Mouse (Mus musculus) T-helper 17 cell (primary cell): ENCODE results near the gene Fam227b.

Experiments used
- in situ Hi-C, 2 experiments: fragments of 300-600 bp; cut with MboI, MseI; formaldehyde crosslinking; loops; 1 replicate in 1 of 2; 2 replicates in 1 of 2; pipeline ENCODE4 v1.15.1; 2025; ENCODE audit warnings: high pct_unique_total_duplicates in 2 of 2

The Fam227b gene

GRCm38 (mm10) chr2:126006742-126007141 lies 145.1 kb downstream of the Fam227b start:
- in situ Hi-C loops = no loop called here

GRCm38 (mm10) chr2:126006088-126006487 lies 145.7 kb downstream of the Fam227b start:
- in situ Hi-C loops = no loop called here

- in situ Hi-C loops = no loop called here
Observed at GRCm38 (mm10) chr2:126002291-126002690, 149.5 kb downstream of the Fam227b start.

GRCm38 (mm10) chr2:125975808-125976345 lies 175.9 kb downstream of the Fam227b start:
- in situ Hi-C loops = no loop called here

- in situ Hi-C loops = no loop called here
Observed at GRCm38 (mm10) chr2:125975206-125975605, 176.6 kb downstream of the Fam227b start.

GRCm38 (mm10) chr2:125973207-125973606 lies 178.6 kb downstream of the Fam227b start:
- in situ Hi-C loops = no loop called here

DNA sequence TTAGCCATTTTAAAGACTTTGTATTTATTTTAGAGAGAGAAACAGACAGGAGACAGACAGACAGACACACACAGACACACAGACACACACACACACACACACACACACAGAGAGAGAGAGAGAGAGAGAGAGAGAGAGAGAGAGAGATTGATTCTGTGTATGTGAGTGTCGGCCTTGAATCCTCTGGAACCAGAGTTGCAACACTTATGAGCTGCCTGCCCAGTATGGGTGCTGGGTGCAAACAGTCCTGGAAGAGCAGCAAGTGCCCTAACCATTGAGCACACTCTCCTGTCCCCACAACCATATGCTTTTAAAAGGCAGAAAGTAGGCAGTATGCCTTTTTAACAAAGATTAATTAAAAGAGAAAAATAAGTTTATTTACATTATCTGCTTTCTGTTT lies 183.0 kb downstream of the Fam227b start:
- in situ Hi-C loops = no loop called here

DNA sequence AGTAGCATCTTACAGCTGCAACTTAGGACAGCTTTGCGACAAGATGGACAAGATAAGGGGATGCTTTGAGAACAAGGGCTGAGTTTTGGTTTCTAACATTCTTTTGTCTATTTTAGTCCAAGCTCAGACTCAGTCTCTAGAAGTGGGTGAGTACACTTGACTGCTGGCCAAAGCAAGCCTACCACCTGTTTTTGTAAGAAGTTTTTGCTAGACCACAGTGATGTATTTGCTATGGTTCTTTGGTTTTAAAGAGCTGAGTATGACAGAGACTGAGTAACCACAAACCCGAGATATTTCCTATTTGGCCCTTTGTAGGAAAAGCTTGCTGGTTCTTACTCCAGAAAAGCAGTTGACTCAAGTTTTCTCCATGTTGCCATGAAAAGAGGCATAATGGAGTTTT lies 203.6 kb downstream of the Fam227b start:
- in situ Hi-C loops = loop anchor here in 1 of 2 experiments (10.0 kb wide), 1 partner anchor 1233 kb away; no protein-coding TSS in a partner anchor

DNA sequence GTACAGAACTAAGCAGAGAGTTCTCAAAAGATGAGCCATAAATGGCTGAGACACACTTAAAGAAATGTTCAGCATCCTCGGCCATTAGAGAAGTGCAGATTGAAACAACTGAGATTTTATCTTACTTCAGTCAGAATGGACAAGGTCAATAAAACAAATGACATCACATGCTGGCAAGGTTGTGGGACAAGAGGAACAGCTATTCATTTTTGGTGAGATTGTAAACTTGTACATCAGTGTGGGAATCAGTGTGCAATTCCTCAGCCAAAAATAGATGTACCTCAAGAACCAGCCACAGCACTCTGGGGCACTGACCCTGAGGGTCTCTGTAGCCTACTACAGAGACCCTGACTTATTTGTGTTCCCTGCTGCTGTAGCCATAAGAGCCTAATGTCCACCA lies 208.5 kb downstream of the Fam227b start:
- in situ Hi-C loops = loop anchor here in 1 of 2 experiments (10.0 kb wide), 1 partner anchor 1228 kb away; no protein-coding TSS in a partner anchor

GRCm38 (mm10) chr2:125941111-125941785 lies 210.6 kb downstream of the Fam227b start:
- in situ Hi-C loops = loop anchor here in 1 of 2 experiments (10.0 kb wide), 1 partner anchor 1226 kb away; no protein-coding TSS in a partner anchor

DNA sequence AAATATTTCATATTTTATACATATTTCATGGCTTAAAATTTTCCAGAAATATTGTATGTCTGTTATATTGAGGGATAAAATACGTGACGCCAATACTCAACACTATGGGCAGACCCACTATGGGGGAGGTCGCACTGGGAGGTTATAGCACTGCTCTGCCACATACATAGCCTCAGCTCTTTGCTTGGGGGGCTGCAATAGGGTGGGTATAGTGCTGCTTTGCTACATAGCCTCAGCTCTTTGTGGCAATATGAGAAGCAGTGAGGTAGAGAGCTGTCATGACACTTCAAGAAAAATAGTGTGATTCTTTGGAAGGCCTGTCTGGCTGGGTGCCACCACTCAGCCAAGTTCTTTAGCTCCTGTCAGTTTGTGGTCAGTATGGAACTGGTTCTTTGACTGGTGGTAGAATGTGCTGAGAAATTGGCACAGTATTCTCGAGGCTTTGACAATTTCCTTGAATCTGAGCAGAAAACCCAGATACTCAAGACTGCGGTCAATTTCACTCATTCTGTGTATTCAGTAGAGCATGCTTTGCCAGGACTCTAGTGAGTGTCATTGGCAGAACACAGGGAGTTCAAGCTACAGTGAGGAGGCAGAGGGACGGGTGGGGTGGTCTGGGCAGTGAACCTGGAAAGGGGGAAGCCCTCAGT lies 212.7 kb downstream of the Fam227b start:
- in situ Hi-C loops = no loop called here

GRCm38 (mm10) chr2:125936396-125936795 lies 215.4 kb downstream of the Fam227b start:
- in situ Hi-C loops = no loop called here

DNA sequence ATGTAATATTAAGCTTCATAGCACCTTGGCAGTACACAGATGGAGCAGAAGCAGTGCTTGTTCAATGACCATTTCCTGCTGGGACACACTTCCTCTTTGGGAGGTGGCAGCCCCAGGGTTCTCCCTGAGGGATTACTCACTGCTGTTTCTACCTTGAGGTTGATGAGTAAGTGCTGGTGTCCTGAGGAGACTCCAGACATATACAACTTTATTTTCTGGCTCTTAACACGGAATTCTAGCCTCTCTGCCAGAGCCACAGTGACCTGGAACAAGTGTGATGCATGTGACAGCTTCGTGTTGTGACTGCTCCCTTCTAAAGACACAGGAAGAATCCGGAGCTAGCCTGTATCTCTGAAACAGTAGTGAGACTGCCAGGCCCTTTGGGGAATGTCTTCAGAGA lies 217.8 kb downstream of the Fam227b start:
- in situ Hi-C loops = no loop called here
